Mouse (Mus musculus) hindbrain, postnatal 0 days (tissue): ENCODE data around the gene Syt17. TPM values are rescaled to one million over a fixed set of nuclear protein-coding genes. Genes with fewer than 3 reads are reported as not detected.
A peak's percentile ranks its signal among the peaks of the same experiment; 100 is the strongest.
"Not testable (repeated sequence)": the region's sequence is repeated elsewhere in the genome, so short reads cannot be mapped to it uniquely, and the experiment has no call there.

Experiments
- ATAC-seq: fragments of 200-750 bp; cut with Nextera tagmentation; 2 replicates; pipeline ENCODE4 v1.8.0; 2017; ENCODE audit warnings: mild to moderate bottlenecking, moderate TSS enrichment, moderate library complexity
- DNase-seq: peaks from one replicate; pipeline ENCODE4 v3.0.0-alpha.2; 2015; ENCODE audit warnings: low spot score
- H3K27ac ChIP-seq: fragments of 300-500 bp; sonication (generic); 2 replicates; pipeline ENCODE4 v1.5.1; 2014; ENCODE audit warnings: mild to moderate bottlenecking
- H3K27me3 ChIP-seq: fragments of 300-500 bp; sonication (generic); 2 replicates; pipeline ENCODE4 v1.6.1; 2014; ENCODE audit warnings: low read length, mixed read lengths; ENCODE audit not compliant: insufficient read depth
- H3K36me3 ChIP-seq: fragments of 300-500 bp; sonication (generic); 2 replicates; pipeline ENCODE4 v1.6.1; 2014; ENCODE audit warnings: low read length, mixed read lengths; ENCODE audit not compliant: insufficient read depth
- H3K4me1 ChIP-seq: fragments of 300-500 bp; sonication (generic); 2 replicates; pipeline ENCODE4 v1.6.1; 2014; ENCODE audit warnings: antibody characterized with exemption, low read length, mixed read lengths; ENCODE audit not compliant: insufficient read depth
- H3K4me2 ChIP-seq: fragments of 300-500 bp; sonication (generic); 2 replicates; pipeline ENCODE4 v1.6.1; 2014; ENCODE audit warnings: low read depth, mild to moderate bottlenecking, low read length, moderate library complexity, mixed read lengths
- H3K4me3 ChIP-seq: fragments of 300-500 bp; sonication (generic); 2 replicates; pipeline ENCODE4 v1.5.1; 2014; ENCODE audit warnings: low read length
- H3K9ac ChIP-seq: fragments of 300-500 bp; sonication (generic); replicated peaks from 2 replicates; pipeline ENCODE4 v1.6.1; 2014; ENCODE audit warnings: mild to moderate bottlenecking, low read length, moderate library complexity, mixed read lengths
- H3K9me3 ChIP-seq: fragments of 300-500 bp; sonication (generic); 2 replicates; pipeline ENCODE4 v1.6.1; 2016; ENCODE audit warnings: low read length, mixed read lengths
- CTCF ChIP-seq: IDR thresholded peaks from 2 replicates; pipeline ENCODE4 v1.5.1; 2016; ENCODE audit warnings: antibody characterized with exemption, control low read depth, low read depth
- WGBS: fragments of 180-500 bp; shearing (Covaris S2); extraction: QIAGEN DNeasy Blood & Tissue Kit; methylation state at CpG from one replicate; pipeline ENCODE4 v1.1.7; 2014; 5-methylcytosine and 5-hydroxymethylcytosine counted together
- polyA plus RNA-seq: library from polyadenylated mRNA; unstranded; fragments of >200 nt; fragmentation: Nextera tagmentation; extraction: Ambion mirVana; gene quantifications from 2 replicates; pipeline ENCODE4 v1.2.1, GENCODE M21; 2015
- total RNA-seq: library from RNA; depleted of rRNA; stranded (reverse); fragments of >200 nt; gene quantifications from 2 replicates; pipeline ENCODE4 v1.2.3, GENCODE M21; 2014

The Syt17 gene
- total and polyA plus RNA-seq, 2 experiments from 2014 or later = 30.7 to 50.9 TPM

DNA sequence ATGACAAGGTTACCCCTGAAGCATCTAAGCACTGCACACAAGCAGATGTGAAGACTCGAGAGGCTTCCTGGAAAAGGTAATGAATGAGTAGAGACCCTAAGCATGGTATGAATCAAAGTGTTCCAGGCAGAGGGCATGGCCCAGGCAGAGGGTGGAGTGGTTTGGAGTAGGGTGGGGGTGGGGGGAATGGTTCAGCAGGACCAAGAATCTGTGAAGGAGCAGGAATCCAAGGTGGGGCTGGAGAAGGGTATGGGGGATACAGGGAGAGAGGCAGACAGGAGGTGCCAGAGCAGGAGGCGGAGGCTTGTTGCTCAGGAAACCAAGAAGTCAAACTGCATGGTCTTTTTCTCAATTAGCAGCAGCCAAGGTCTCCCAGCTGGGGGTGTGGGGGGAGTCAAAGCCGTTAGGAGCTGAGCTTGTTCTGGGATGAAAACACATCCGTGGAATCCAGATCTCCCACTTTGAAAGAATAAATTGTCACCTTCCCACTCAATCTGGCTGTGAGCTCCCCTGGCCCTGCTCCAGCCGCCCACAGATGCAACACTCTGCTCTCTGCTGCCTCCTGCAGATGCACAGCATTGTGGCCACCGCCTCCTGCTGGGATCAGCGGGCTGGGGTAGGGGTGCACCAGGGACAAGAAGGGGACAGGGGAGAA is 83.5 kb downstream of the Syt17 start:
- H3K27ac ChIP-seq = no peak overlapping the region
- DNase-seq (peak; percentile 28), ATAC-seq (no peak)
- H3K9me3 ChIP-seq = no peaks in the 10 kb centered on the region
- H3K36me3 ChIP-seq = no peaks in the 10 kb centered on the region
- peaks cover 5% of the 10 kb centered on the region; the same call in 1 of the 2 replicates for H3K4me1 ChIP-seq
- peak; percentile 49 for TF ChIP-seq CTCF
- no peaks in the 10 kb centered on the region for H3K27me3 ChIP-seq
- H3K9ac ChIP-seq = no peak overlapping the region
- no peak overlapping the region for H3K4me3 ChIP-seq
- H3K4me2 ChIP-seq = no peak overlapping the region
- WGBS = 26% methylated on average over 7 of the region's 7 CpGs

DNA sequence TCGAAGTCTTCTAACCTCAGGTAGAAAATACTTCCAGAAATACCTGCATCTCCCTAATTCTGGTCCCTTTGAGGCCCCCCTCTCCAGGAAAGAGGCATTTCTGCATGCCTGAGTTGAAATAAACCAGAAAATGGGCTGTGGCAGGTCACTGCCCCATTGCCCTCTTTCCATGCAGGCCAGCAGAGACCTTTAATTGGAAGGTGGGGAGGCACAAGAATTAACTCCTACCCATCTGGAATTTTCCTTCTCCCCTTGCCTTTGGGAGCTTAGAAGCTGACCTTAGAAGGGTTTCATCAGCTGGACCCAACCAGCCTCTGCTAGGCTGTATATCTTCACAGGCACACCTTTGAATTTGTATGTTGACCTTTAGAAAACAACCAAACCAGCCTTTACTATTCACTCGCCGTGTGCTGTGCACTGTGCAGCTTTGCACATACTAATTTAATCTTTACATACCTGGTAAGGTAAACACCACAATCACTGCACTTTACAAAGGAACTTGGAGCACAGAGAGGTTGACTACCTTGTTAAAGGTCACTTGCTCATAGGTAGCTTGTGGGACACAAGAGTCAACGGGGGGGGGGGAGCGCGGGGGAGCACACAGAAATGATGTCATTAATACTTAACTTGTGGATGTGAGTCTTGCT is 84.3 kb downstream of the Syt17 start:
- Histone ChIP-seq H3K9me3 (no peaks in the 10 kb centered on the region), H3K9ac (no peak overlapping the region), H3K4me2 (no peak overlapping the region), H3K27ac (no peak overlapping the region), H3K27me3 (no peaks in the 10 kb centered on the region), H3K4me1 (peaks cover 5% of the 10 kb centered on the region; the same call in 1 of the 2 replicates), H3K4me3 (no peak overlapping the region), H3K36me3 (no peaks in the 10 kb centered on the region)
- no peak for TF ChIP-seq CTCF
- DNase-seq (no peak), ATAC-seq (no peak)
- WGBS = 88% methylated on average over 6 of the region's 6 CpGs

DNA sequence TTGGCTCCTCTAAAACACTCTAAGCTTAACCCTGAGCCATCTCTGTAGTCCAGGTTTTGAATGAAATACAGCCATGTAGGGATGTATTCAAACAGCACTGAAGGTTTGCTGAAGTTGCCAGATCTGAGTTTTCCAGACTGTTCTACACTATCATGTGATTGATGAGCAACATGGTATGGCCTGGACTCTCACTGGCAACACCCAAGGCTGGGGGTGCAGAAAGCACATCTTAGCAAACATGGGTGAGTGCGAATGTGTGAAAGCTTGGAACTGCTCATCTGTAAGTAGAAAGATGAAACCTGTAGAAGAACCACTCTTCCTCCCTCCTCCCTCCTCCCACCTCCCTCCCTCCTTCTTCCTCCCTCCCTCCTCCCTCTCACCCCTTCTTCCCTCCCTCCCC is 85.1 kb downstream of the Syt17 start:
- Histone ChIP-seq H3K9ac (no peak overlapping the region), H3K27ac (no peak overlapping the region), H3K4me2 (no peak overlapping the region), H3K9me3 (no peaks in the 10 kb centered on the region), H3K4me3 (no peak overlapping the region), H3K27me3 (no peaks in the 10 kb centered on the region), H3K36me3 (no peaks in the 10 kb centered on the region), H3K4me1 (peaks cover 5% of the 10 kb centered on the region; the same call in 1 of the 2 replicates)
- DNase-seq (no peak), ATAC-seq (no peak)
- no peak for TF ChIP-seq CTCF
- WGBS = 89% methylated on average over 1 of the region's 1 CpGs

DNA sequence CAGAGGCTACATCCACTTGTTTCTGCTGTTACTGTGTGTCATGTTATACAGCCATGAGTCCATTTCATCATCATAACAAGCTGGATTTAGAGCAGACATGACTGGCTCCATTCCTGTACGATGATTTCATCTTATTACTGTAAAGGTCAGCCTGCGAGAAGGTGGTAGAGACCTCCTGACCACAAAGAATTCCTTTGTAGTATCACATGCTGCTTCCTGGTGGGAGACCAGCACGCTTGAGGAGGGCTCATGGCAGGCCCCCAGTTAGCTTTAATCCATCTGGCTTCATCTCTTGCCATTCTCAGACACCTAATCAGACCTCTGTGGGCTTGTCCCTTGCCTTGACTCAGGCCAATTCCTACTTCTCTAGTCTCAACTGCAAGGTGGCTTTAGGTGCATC is 85.8 kb downstream of the Syt17 start:
- TF ChIP-seq CTCF = no peak
- H3K27ac ChIP-seq = no peak overlapping the region
- ATAC-seq (no peak), DNase-seq (no peak)
- no peaks in the 10 kb centered on the region for H3K27me3 ChIP-seq
- 55% methylated on average over 3 of the region's 3 CpGs for WGBS
- H3K4me3 ChIP-seq = no peak overlapping the region
- no peaks in the 10 kb centered on the region for H3K36me3 ChIP-seq
- peaks cover 5% of the 10 kb centered on the region; the same call in 1 of the 2 replicates for H3K4me1 ChIP-seq
- no peak overlapping the region for H3K4me2 ChIP-seq
- no peak overlapping the region for H3K9ac ChIP-seq
- no peaks in the 10 kb centered on the region for H3K9me3 ChIP-seq

DNA sequence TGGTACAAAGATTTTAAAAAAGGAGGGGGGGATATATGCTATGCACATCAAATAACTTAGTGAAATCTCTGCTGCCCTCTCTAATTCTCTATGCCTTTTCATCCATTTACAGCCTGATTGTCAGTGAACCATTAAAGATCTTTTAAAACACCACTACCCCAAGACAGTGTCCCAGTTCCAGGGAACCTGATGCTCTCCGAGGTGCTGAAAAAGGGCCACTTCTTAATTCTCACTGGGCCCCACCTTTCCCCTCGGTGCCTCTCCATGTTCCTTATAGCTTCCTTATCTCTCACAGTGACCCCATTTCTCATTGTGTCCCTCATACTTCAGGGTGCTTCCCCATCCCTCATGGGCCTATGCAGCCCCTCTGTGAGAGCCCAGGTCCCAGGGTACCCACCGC is 89.0 kb downstream of the Syt17 start:
- no peaks in the 10 kb centered on the region for H3K36me3 ChIP-seq
- H3K27ac ChIP-seq = no peak overlapping the region
- WGBS = 47% methylated on average over 3 of the region's 3 CpGs
- H3K4me1 ChIP-seq = no peaks in the 10 kb centered on the region
- no peak for DNase-seq
- no peak overlapping the region for H3K4me2 ChIP-seq
- H3K27me3 ChIP-seq = no peaks in the 10 kb centered on the region
- ATAC-seq = no peak
- no peak overlapping the region for H3K9ac ChIP-seq
- H3K4me3 ChIP-seq = no peak overlapping the region
- H3K9me3 ChIP-seq = no peaks in the 10 kb centered on the region
- TF ChIP-seq CTCF = no peak

DNA sequence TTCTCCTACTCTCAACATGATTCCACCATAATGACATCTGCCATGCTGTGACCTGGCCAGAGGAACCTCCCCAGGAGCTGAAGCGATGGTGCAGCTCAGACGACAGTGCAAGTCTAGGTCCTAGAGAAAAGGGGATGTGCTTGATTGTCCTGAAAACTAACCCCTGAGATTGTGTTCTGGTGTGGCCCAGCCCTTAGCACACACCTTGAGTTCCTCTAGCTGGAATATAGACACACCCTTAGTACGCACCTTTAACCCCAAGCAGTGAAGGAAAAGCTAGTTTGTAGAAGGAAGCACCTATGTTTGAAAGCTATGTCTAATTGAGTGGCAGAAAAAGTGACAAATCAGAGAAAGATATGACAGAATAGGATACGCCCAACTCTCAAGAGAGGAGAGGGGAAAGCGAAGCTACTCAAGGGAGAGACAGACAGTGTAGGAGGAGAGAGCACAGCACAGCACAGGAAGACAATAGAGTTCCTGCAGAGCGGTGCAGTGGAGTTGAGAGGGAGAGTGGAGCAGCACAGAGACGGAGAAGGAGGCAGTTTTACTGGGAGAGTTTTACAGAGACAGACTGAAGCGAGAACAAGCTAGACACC is 91.5 kb downstream of the Syt17 start:
- H3K27ac ChIP-seq, H3K4me3 ChIP-seq, H3K9ac ChIP-seq, H3K9me3 ChIP-seq, H3K27me3 ChIP-seq, H3K36me3 ChIP-seq, ATAC-seq, H3K4me1 ChIP-seq, H3K4me2 ChIP-seq, DNase-seq: not testable (repeated sequence)
- 68% methylated on average over 8 of the region's 8 CpGs for WGBS

DNA sequence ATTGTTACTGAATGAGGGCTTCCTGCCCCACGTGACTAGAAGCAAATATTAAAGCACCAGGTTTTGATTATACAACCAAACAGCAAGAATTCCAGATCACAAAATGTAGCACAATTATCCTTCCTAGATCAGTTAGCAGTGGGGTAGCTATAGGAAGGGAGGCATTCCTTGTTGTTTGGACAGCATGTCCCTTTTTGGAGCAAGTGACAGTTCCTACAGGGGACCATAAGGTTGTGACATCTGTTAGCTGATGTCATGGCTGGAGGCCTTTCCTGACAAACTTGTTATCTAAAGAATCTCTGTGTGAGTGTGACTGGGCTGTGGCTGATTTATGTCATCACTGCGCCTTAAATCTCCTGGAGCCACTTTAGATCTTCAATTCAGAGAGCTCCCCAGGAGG is 97.2 kb downstream of the Syt17 start:
- 60% methylated on average over 2 of the region's 2 CpGs for WGBS
- Histone ChIP-seq H3K4me2 (no peak overlapping the region), H3K4me1 (no peaks in the 10 kb centered on the region), H3K4me3 (no peak overlapping the region), H3K27ac (no peak overlapping the region), H3K36me3 (no peaks in the 10 kb centered on the region), H3K27me3 (no peaks in the 10 kb centered on the region), H3K9ac (no peak overlapping the region), H3K9me3 (no peaks in the 10 kb centered on the region)
- ATAC-seq (no peak), DNase-seq (peak; percentile 11)
- no peak for TF ChIP-seq CTCF
